Mouse (Mus musculus) naive thymus-derived CD4-positive, alpha-beta T cell, adult 2 months (primary cell): ENCODE measurements at regions not wholly inside any gene's neighbourhood (a gene's known extent, or its start where the extent isn't known, plus 50 kb on each side); places are given as distances from the start of the nearest gene placed in this dataset.

ENCODE experiments used
- DNase-seq: peaks from one replicate; pipeline ENCODE4 v3.0.0-alpha.2; 2011; ENCODE audit warnings: low read depth

DNA sequence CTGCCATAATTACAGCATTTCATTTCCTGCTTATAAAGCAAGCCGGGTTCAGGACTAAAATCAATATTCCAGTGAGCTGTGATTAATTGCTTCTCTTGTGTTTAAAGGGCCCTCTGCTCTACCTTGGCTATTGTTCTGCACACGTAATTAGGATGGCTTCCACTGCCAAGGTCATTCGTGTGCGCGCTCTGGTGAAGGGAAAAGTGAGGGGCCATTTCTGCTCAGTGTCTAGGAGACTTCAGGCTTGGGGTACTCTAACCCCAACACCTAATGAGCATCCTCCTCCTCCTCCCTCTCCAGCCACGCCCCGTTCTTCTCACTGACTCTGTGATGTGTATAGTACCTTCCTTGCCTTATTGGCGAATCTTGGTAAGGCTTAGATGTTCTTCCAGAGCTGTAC, 53.5 kb upstream of the Cxcl12 start:
- DNase-seq: no peak

DNA sequence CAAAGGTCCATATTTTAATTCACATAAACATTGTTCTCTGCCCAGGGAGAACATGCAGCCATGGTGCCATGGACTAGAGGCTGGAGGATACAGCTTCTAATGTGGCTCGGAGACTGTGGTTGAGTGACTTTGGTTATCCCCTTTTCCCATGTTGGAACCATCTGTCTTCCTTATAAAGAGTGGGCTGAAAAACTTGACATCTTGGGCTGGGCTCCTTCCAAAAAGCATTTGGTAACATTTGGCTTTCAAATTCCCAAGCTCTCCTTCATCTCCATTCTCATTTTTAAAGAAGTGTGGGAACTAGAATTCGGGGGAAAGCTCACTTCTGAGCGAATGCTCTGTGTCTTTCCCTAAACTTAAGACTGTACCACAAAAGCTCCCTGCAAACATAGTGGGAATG, 50.3 kb upstream of the Cxcl12 start:
- DNase-seq: no peak
